Mouse (Mus musculus): ENCODE measurements around the gene Camk1d. TPM values are rescaled to one million over a fixed set of nuclear protein-coding genes. Genes with fewer than 3 reads are reported as not detected.

Camk1d gene
- polyA plus RNA-seq, 1 experiment = 1.4 TPM

DNA sequence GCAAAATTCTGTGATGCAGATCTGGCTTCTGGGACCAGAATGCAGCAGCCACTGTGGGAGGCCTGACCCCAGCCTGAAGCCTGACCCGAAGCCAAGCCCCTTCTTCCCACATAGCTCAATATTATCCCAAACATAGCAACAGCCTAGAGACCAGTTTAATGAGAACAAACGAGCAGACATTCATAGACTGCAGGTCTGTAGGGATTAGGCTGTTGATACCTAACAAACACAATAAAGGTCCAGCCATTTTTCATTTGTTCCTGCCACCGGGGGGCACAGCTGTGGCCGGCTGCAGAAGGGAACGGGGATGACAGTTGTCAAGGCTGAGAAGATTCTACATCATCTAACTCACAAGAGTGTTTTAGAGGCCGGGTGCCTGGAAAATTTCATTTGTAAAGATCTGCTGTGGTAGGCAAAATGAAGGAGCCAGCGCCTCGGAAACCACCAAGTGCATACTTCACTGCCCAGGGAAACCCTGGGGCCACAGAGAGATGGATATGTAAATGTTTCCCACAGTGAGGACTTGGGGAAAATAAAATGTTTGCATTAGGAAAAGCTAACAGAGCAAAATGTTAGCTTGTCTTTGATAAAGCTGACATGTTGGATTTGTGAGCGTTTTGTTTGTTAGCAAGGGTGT, 399.7 kb downstream of the Camk1d start:
- Histone ChIP-seq H3K36me3 (ENCODE audit: control insufficient read depth, insufficient read depth, low read length) (no peaks in the 10 kb centered on the region), H3K4me3 (ENCODE audit: control insufficient read depth, low read depth, low read length) (no peak overlapping the region), H3K4me1 (ENCODE audit: control insufficient read depth, insufficient read depth, low read length) (no peaks in the 10 kb centered on the region), H3K27me3 (ENCODE audit: control insufficient read depth, insufficient read depth, low read length) (no peaks in the 10 kb centered on the region), H3K27ac (ENCODE audit: control insufficient read depth, insufficient read depth, low read depth, low read length) (no peak overlapping the region)
- TF ChIP-seq CTCF (IDR thresholded peaks at IDR 0.05; ENCODE audit: control insufficient read depth, insufficient read depth, insufficient replicate concordance, low read depth, low read length) (no peak), POLR2A (IDR thresholded peaks at IDR 0.05; ENCODE audit: control insufficient read depth, low read depth, low read length) (no peak)

DNA sequence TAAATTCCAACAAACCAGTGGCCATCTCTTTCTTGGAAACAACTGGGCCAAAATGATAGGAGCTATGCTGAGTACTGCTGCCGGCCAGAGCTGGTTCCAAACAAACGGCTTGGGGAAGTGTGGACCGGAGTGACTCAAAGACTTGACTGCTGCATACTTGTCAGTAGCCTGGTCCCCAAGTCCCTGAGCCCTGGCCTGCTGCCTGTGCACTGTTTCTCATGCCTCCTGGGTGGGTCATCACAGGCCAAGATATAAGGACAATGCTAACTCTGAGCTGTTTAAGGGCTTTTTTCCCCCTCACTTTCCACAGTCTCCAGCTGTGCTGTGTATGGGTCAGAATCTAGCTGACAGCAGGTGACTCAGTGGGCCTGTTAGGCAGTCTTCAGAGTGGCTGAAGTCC, 409.2 kb downstream of the Camk1d start:
- no peaks in the 10 kb centered on the region for H3K4me1 ChIP-seq (ENCODE audit: control insufficient read depth, insufficient read depth, low read length)
- no peaks in the 10 kb centered on the region for H3K27me3 ChIP-seq (ENCODE audit: control insufficient read depth, insufficient read depth, low read length)
- H3K27ac ChIP-seq (ENCODE audit: control insufficient read depth, insufficient read depth, low read depth, low read length) = no peak overlapping the region
- no peaks in the 10 kb centered on the region for H3K36me3 ChIP-seq (ENCODE audit: control insufficient read depth, insufficient read depth, low read length)
- no peak overlapping the region for H3K4me3 ChIP-seq (ENCODE audit: control insufficient read depth, low read depth, low read length)
- TF ChIP-seq POLR2A (IDR thresholded peaks at IDR 0.05; ENCODE audit: control insufficient read depth, low read depth, low read length) (no peak), CTCF (IDR thresholded peaks at IDR 0.05; ENCODE audit: control insufficient read depth, insufficient read depth, insufficient replicate concordance, low read depth, low read length) (no peak)

DNA sequence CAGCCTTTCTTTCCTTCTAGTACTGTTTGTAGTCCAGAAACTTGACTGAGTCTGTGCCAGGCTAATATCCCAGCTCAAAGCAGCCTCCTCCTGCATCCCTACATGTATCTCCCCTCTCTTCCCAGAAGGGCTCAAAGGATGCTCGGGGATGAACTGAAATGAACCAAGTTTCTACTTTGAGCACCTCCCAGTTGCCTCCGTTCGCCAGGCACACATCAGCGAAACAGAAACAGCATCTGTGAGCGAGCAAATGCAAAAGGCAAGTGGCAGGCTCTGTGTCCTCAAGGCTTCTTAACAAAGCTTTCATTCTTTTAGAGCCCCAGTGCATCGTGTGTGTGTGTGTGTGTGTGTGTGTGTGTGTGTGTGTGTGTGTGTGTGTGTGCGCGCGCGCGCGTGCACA, 409.9 kb downstream of the Camk1d start:
- H3K36me3 ChIP-seq (ENCODE audit: control insufficient read depth, insufficient read depth, low read length) = no peaks in the 10 kb centered on the region

DNA sequence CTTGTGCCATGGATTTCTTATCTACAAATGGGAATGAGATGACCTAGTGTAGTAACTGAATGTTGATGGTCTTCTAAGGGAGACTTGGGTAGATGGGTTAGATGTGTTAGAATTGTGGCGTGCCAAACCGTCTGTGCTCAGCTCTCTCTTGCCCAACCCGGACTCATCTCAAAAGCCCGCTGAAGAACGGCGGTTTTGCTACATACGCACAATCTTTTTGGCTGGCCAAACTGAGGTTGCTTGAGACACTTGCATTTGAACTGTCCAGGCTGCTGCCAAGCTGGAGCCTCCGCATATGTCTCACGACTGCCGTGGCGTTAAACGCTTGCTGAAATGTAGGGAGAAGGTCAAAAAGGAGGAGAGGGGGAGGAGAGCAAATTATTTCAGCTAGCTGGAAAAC, 413.0 kb downstream of the Camk1d start:
- no peak overlapping the region for H3K4me3 ChIP-seq (ENCODE audit: control insufficient read depth, low read depth, low read length)
- TF ChIP-seq POLR2A (IDR thresholded peaks at IDR 0.05; ENCODE audit: control insufficient read depth, low read depth, low read length) (no peak), CTCF (IDR thresholded peaks at IDR 0.05; ENCODE audit: control insufficient read depth, insufficient read depth, insufficient replicate concordance, low read depth, low read length) (no peak)
- H3K4me1 ChIP-seq (ENCODE audit: control insufficient read depth, insufficient read depth, low read length) = no peaks in the 10 kb centered on the region
- H3K36me3 ChIP-seq (ENCODE audit: control insufficient read depth, insufficient read depth, low read length) = no peaks in the 10 kb centered on the region
- H3K27ac ChIP-seq (ENCODE audit: control insufficient read depth, insufficient read depth, low read depth, low read length) = no peak overlapping the region
- no peaks in the 10 kb centered on the region for H3K27me3 ChIP-seq (ENCODE audit: control insufficient read depth, insufficient read depth, low read length)

More for the DNA sequence above, 409.9 kb downstream of the Camk1d start:
- Histone ChIP-seq H3K4me3 (ENCODE audit: control insufficient read depth, low read depth, low read length) (no peak overlapping the region), H3K27me3 (ENCODE audit: control insufficient read depth, insufficient read depth, low read length) (no peaks in the 10 kb centered on the region), H3K27ac (ENCODE audit: control insufficient read depth, insufficient read depth, low read depth, low read length) (no peak overlapping the region), H3K4me1 (ENCODE audit: control insufficient read depth, insufficient read depth, low read length) (no peaks in the 10 kb centered on the region)
- TF ChIP-seq POLR2A (IDR thresholded peaks at IDR 0.05; ENCODE audit: control insufficient read depth, low read depth, low read length) = no peak
- no peak for TF ChIP-seq CTCF (IDR thresholded peaks at IDR 0.05; ENCODE audit: control insufficient read depth, insufficient read depth, insufficient replicate concordance, low read depth, low read length)

DNA sequence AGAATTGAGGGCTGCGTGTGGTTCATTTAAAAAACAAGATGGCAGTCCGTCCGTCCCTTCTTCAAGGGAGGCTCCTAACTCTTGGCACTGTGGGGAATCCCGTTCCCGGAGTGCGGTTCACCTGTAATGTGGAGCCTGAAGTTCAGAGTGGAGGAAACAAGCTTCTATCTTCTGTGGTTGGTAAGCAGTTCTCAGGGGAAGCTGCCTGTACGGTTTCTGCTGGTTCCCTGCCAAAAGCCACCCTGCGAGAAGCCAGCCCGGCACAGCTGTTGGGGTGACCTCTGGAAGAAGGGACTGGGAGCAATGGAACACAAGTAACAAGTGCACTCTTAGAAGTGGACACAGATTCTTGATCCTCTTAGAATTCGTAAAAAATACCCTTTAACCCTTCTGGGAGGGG, 416.2 kb downstream of the Camk1d start:
- Histone ChIP-seq H3K27me3 (ENCODE audit: control insufficient read depth, insufficient read depth, low read length) (no peaks in the 10 kb centered on the region), H3K4me3 (ENCODE audit: control insufficient read depth, low read depth, low read length) (no peak overlapping the region), H3K36me3 (ENCODE audit: control insufficient read depth, insufficient read depth, low read length) (no peaks in the 10 kb centered on the region), H3K4me1 (ENCODE audit: control insufficient read depth, insufficient read depth, low read length) (no peaks in the 10 kb centered on the region), H3K27ac (ENCODE audit: control insufficient read depth, insufficient read depth, low read depth, low read length) (no peak overlapping the region)
- TF ChIP-seq CTCF (IDR thresholded peaks at IDR 0.05; ENCODE audit: control insufficient read depth, insufficient read depth, insufficient replicate concordance, low read depth, low read length) (no peak), POLR2A (IDR thresholded peaks at IDR 0.05; ENCODE audit: control insufficient read depth, low read depth, low read length) (no peak)

DNA sequence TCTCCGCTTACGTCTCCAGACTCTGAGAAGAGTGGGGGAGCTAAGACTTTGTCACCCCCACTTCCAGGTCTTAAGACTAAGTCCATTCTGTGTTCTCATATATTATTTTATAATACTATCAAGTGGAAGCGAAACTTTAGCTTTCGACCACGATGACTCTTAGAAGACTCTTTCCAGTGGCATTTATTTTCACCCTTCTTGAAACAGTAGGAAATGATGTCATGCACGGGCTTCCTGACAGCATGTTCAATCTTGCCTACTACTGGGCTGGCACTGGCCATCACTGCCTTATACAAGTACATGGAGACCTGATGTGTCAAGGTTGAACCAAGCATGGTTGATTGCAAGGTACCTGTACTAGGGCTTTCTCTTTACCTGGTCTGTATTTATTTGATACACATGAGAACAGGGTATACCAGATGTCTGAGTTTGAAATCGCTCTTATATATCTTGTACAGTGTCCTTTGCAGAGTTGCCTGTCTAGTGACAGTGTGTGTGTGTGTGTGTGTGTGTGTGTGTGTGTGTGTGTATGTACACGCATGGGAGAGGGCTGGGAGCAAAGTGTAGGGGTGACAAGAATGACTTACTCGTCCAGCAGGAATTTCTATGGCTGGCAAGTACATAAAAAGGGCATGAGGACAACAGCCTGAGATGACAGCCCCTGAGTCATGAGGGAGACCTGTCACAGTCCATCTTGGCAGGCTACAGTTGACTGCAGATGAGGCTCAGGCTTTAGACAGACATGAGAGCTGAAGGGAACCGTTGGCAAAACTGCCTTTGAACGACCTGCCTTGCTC, 417.4 kb downstream of the Camk1d start:
- Histone ChIP-seq H3K4me3 (ENCODE audit: control insufficient read depth, low read depth, low read length) (no peak overlapping the region), H3K27me3 (ENCODE audit: control insufficient read depth, insufficient read depth, low read length) (no peaks in the 10 kb centered on the region), H3K4me1 (ENCODE audit: control insufficient read depth, insufficient read depth, low read length) (no peaks in the 10 kb centered on the region), H3K27ac (ENCODE audit: control insufficient read depth, insufficient read depth, low read depth, low read length) (no peak overlapping the region), H3K36me3 (ENCODE audit: control insufficient read depth, insufficient read depth, low read length) (no peaks in the 10 kb centered on the region)
- TF ChIP-seq CTCF (IDR thresholded peaks at IDR 0.05; ENCODE audit: control insufficient read depth, insufficient read depth, insufficient replicate concordance, low read depth, low read length) (no peak), POLR2A (IDR thresholded peaks at IDR 0.05; ENCODE audit: control insufficient read depth, low read depth, low read length) (no peak)

- Histone ChIP-seq H3K27ac (ENCODE audit: control insufficient read depth, insufficient read depth, low read depth, low read length) (no peak overlapping the region), H3K27me3 (ENCODE audit: control insufficient read depth, insufficient read depth, low read length) (no peaks in the 10 kb centered on the region), H3K4me1 (ENCODE audit: control insufficient read depth, insufficient read depth, low read length) (no peaks in the 10 kb centered on the region), H3K4me3 (ENCODE audit: control insufficient read depth, low read depth, low read length) (no peak overlapping the region), H3K36me3 (ENCODE audit: control insufficient read depth, insufficient read depth, low read length) (no peaks in the 10 kb centered on the region)
- no peak for TF ChIP-seq CTCF (IDR thresholded peaks at IDR 0.05; ENCODE audit: control insufficient read depth, insufficient read depth, insufficient replicate concordance, low read depth, low read length)
- TF ChIP-seq POLR2A (IDR thresholded peaks at IDR 0.05; ENCODE audit: control insufficient read depth, low read depth, low read length) = no peak
These were observed 419.2 kb downstream of the Camk1d start for GRCm38 (mm10) chr2:5295098-5295497.

Data from testis, adult 2 months (tissue).